Mouse (Mus musculus) heart, adult 2 months (tissue): ENCODE data around the gene Gpatch2. TPM values are rescaled to one million over a fixed set of nuclear protein-coding genes. Genes with fewer than 3 reads are reported as not detected.

Experiments
- DNase-seq, 2 experiments: peaks; one replicate each; pipeline ENCODE4 v3.0.0; 2021
- H3K27ac ChIP-seq: fragments of 200-600 bp; 2 replicates; pipeline ENCODE4 v1.8.1; 2022
- H3K27me3 ChIP-seq: fragments of 200-500 bp; 2 replicates; pipeline ENCODE4 v1.6.1; 2012; ENCODE audit warnings: mild to moderate bottlenecking, low read length, inconsistent platforms, mixed read lengths; ENCODE audit not compliant: control insufficient read depth, insufficient read depth
- H3K36me3 ChIP-seq: fragments of 200-500 bp; 2 replicates; pipeline ENCODE4 v1.6.1; 2012; ENCODE audit warnings: low read length, inconsistent platforms; ENCODE audit not compliant: control insufficient read depth, insufficient read depth
- H3K4me1 ChIP-seq: fragments of 200-500 bp; 2 replicates; pipeline ENCODE4 v1.6.1; 2011; ENCODE audit warnings: low read length; ENCODE audit not compliant: control insufficient read depth, insufficient read depth
- H3K4me3 ChIP-seq: fragments of 200-600 bp; 2 replicates; pipeline ENCODE4 v1.8.1; 2022
- H3K79me2 ChIP-seq: fragments of 200-500 bp; replicated peaks from 2 replicates; pipeline ENCODE4 v1.6.1; 2012; ENCODE audit warnings: mild to moderate bottlenecking, inconsistent platforms, low read length, moderate library complexity, mixed read lengths; ENCODE audit not compliant: control insufficient read depth, insufficient read depth
- H3K9ac ChIP-seq: fragments of 200-500 bp; 2 replicates; pipeline ENCODE4 v1.6.1; 2012; ENCODE audit warnings: low read depth, mild to moderate bottlenecking, control low read depth, inconsistent platforms, low read length, mixed read lengths
- CTCF ChIP-seq: fragments of 200-600 bp; IDR thresholded peaks from 2 replicates; pipeline ENCODE4 v1.8.1; 2022; ENCODE audit warnings: antibody characterized with exemption, mild to moderate bottlenecking, moderate library complexity
- EP300 ChIP-seq: fragments of 200-500 bp; IDR thresholded peaks from 2 replicates; pipeline ENCODE4 v1.6.1; 2011; ENCODE audit warnings: low read depth, low read length, control low read depth; ENCODE audit not compliant: insufficient read depth
- POLR2A ChIP-seq: fragments of 200-500 bp; IDR thresholded peaks from 2 replicates; pipeline ENCODE4 v1.6.1; 2011; ENCODE audit warnings: mild to moderate bottlenecking, low read depth, low read length, control low read depth; ENCODE audit not compliant: insufficient read depth
- WGBS: fragments of 180-500 bp; shearing (Covaris S2); methylation state at CpG from one replicate; pipeline ENCODE4 v1.1.7; 2018; 5-methylcytosine and 5-hydroxymethylcytosine counted together
- intact Hi-C: fragments of 180-260 bp; cut with DNase I; formaldehyde crosslinking; loops from one replicate; pipeline ENCODE4 v1.15.1; 2025
- polyA plus RNA-seq: library from polyadenylated mRNA; depleted of rRNA; stranded (reverse); fragments of >200 nt; gene quantifications from 2 replicates; pipeline ENCODE4 v1.2.3, GENCODE M21; 2012
- total RNA-seq, 2 experiments: library from RNA; stranded (reverse); gene quantifications; 2 replicates each; pipeline ENCODE4 v1.2.3; 2021

The Gpatch2 gene
- total and polyA plus RNA-seq, 3 experiments: 5.9 to 10.5 (median 10.1) TPM

DNA sequence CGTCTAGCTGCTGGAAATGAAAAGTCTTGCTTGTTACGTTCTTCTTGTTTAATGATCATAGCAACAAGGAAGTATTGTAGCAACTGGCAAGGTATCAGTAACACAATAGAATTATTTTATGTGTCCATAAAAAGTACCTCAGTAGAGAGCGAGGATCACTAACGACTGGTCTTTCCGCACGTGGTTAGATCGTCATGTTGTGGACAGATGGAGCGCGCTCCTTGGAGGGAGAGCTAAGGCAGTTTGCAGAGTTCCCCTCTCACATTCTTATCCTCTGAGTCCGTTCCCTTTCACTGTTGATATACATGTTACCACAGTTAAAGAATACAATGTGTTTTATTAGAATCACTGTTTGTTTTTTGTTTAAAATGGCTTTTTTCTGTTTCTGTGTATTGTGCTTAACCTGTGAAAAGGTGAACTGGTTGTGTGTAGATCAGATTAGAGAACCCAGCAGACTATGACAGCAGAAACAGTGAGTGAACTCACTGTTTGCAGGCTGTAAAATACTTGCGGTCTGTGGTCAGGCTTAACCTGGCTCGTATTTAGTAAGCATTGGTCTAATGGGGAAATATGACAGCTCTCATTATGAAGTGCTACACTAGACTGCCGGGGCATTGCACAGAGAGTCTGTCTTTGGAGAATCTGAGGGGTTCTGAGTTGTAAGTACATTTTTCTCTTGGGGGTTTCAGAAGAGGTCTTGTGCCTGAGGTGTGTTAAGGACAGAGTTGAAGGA, 13.3 kb downstream of the Gpatch2 start:
- Histone ChIP-seq H3K4me3 (no peak overlapping the region), H3K79me2 (peaks cover 3% of the 10 kb centered on the region), H3K36me3 (peaks cover 8% of the 10 kb centered on the region), H3K27me3 (no peaks in the 10 kb centered on the region), H3K4me1 (peaks cover 10% of the 10 kb centered on the region), H3K9ac (no peak overlapping the region), H3K27ac (no peak overlapping the region)
- 69% methylated on average over 13 of the region's 13 CpGs for WGBS
- intact Hi-C loops: no loop called here
- no peak for TF ChIP-seq POLR2A
- TF ChIP-seq CTCF: no peak
- no peak for TF ChIP-seq EP300
- DNase-seq: no peak

DNA sequence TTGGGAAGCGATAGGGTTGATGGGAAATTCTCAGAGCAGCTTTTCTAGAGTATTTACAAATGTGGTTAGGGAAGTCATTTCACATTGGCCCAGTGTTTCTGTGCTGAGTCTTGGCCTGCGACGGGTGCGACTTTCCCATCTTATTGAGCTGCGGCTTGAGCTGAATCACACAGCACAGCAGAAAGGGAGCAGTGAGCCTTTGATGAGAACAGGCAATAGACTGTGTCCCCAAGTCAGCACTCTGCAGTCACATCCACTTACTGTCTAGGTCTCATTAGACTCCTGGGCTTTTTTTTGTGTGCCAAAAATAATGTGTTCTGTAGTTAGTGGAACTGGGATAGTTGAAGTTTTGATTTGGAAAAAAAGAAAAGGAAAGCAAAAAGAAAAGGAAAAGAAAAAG, 14.9 kb downstream of the Gpatch2 start:
- Histone ChIP-seq H3K4me1 (peaks cover 10% of the 10 kb centered on the region), H3K4me3 (no peak overlapping the region)

DNA sequence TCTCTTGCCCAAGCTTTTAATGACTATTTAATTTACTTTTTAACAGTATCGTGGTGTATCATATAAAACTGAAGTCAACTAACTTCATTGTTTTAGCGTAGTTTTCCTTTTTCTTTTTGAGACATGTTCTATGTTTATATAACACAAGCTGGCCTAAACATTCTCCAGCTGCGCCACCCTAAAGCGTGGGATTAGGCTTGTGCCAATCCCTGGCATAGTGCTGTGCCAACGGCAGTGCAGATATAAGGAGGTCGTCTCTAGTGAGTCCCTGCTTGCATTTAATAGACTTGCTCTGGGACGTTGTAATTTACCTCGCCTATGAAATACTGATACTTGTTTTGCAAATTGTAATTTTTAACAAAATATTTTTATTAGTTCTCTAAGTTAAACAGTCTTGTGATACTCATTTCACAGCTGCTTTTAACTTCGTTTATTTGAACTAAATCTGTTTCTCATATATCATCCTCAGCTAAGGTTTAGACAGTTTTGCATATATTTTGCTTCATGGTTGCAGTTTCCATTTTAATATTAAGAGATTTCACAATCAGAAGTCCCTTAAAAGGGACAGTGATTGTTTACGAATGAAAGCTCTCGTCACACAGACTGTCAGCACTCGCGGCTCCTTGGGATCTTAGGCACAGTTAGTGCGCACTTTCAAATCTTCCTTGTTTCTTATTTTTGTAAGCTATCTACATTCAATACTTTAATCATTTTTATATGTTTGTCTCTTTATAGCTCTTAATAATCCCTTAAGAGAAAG, 17.1 kb downstream of the Gpatch2 start:
- TF ChIP-seq CTCF (no peak), EP300 (no peak), POLR2A (no peak)
- Histone ChIP-seq H3K36me3 (peaks cover 6% of the 10 kb centered on the region), H3K27ac (no peak overlapping the region), H3K4me3 (no peak overlapping the region), H3K79me2 (peaks cover 3% of the 10 kb centered on the region), H3K4me1 (peaks cover 4% of the 10 kb centered on the region), H3K27me3 (no peaks in the 10 kb centered on the region), H3K9ac (no peak overlapping the region)
- WGBS: 92% methylated on average over 14 of the region's 14 CpGs
- intact Hi-C loops: no loop called here
- DNase-seq: no peak

More for the DNA sequence above, 14.9 kb downstream of the Gpatch2 start:
- H3K27me3 ChIP-seq: no peaks in the 10 kb centered on the region
- no peak overlapping the region for H3K27ac ChIP-seq
- no peak overlapping the region for H3K9ac ChIP-seq
- WGBS: 97% methylated on average over 5 of the region's 5 CpGs
- no peak for DNase-seq
- peaks cover 3% of the 10 kb centered on the region for H3K79me2 ChIP-seq
- TF ChIP-seq POLR2A (no peak), EP300 (no peak), CTCF (no peak)
- peaks cover 8% of the 10 kb centered on the region for H3K36me3 ChIP-seq
- intact Hi-C loops: no loop called here

DNA sequence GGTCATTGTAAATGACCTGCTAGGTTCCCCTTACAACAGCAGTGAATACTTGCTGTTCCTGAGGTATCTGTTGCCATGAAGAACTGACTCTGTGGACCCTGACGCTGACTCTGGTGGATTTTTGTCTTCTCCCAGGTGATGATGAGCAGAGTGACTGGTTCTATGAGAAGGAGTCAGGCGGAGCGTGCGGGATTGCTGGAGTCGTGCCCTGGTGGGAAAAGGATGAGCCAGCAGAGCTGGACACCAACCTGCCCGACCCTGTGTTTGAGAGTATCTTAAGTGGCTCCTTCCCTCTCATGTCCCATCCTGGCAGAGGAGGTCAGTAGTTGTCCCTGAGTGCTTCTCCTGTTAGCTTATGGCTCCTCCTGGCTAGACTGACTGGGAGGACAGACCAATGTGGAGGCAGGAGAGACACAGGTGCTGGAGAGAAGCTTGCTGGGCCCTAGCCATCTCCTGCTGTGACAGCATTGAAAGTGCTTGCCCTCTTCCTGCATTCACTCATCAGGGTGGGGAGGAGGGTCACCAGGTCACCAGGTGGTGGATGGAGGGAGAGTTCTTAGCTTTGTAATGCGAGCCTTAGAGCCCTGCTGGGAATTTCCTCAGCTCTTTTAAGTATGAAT, 17.8 kb downstream of the Gpatch2 start:
- H3K27me3 ChIP-seq: no peaks in the 10 kb centered on the region
- no peak overlapping the region for H3K4me3 ChIP-seq
- TF ChIP-seq CTCF (no peak), POLR2A (no peak), EP300 (no peak)
- no peak overlapping the region for H3K9ac ChIP-seq
- peaks cover 3% of the 10 kb centered on the region for H3K36me3 ChIP-seq
- H3K27ac ChIP-seq: no peak overlapping the region
- peaks cover 3% of the 10 kb centered on the region; the same call in 1 of the 2 replicates for H3K79me2 ChIP-seq
- 76% methylated on average over 7 of the region's 7 CpGs for WGBS
- DNase-seq: no peak
- no peaks in the 10 kb centered on the region for H3K4me1 ChIP-seq
- intact Hi-C loops: no loop called here

DNA sequence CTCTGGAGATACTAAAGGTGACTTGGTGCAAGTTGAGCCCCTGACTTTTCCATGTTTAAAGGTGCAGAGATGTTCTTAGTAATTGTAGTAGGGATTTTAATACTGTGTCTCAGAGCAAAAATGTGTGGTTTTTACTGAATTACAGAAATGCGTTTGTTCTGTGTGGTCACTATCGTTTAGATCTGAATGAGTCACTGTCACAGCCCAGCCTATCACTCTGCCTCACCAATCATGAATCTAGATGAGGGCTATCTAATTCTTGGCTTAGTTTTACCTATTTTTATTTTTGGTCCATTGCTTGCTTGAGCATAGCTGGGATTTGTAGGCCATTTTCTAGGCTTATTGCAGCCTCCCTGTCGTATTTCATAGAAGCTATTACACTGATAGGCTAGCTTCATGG, 19.9 kb downstream of the Gpatch2 start:
- no peaks in the 10 kb centered on the region for H3K36me3 ChIP-seq
- DNase-seq: no peak
- H3K79me2 ChIP-seq: peaks cover 3% of the 10 kb centered on the region; the same call in 1 of the 2 replicates
- H3K27ac ChIP-seq: no peak overlapping the region
- H3K9ac ChIP-seq: no peak overlapping the region
- 82% methylated on average over 3 of the region's 3 CpGs for WGBS
- no peak overlapping the region for H3K4me3 ChIP-seq
- intact Hi-C loops: no loop called here
- TF ChIP-seq EP300 (no peak), CTCF (no peak), POLR2A (no peak)
- no peaks in the 10 kb centered on the region for H3K27me3 ChIP-seq
- no peaks in the 10 kb centered on the region for H3K4me1 ChIP-seq
